Comparison of ENCODE assay signal across 12 mouse cellular contexts in genomic region chr15:91613981-91614665, GRCm38 (mm10). TPM values are rescaled to one million over a fixed set of nuclear protein-coding genes. Genes with fewer than 3 reads are reported as not detected.
A peak's percentile ranks its signal among the peaks of the same experiment; 100 is the strongest.
DNase-seq lines count a peak whose midpoint lies in the region; ATAC-seq and TF ChIP-seq lines count a peak whose summit lies in the region.
"Had no signal": no experiment of that assay in that cellular context is flagged by ENCODE, and none has a peak within 500 bp of the region (broad histone marks: within the 10 kb centered on the region; RNA-seq: fewer than 3 reads in every experiment).

No protein-coding gene starts in this region.

- H3K27me3 ChIP-seq in forebrain, embryonic 14.5 days (replicated peaks; ENCODE audit: control insufficient read depth, insufficient read depth, low read length) = no peaks in the 10 kb centered on the region
- H3K27me3 ChIP-seq in forebrain, embryonic 11.5 days (ENCODE audit: control insufficient read depth, insufficient read depth, low read length) = no peaks in the 10 kb centered on the region
- H3K27me3 ChIP-seq: embryonic facial prominence, embryonic 15.5 days; heart, embryonic 15.5 days; neural tube, embryonic 12.5 days had no signal

- DNase-seq in forebrain, embryonic 14.5 days (ENCODE audit: low spot score) = peak; percentile 40
- DNase-seq in forebrain, embryonic 11.5 days (ENCODE audit: low spot score) = no peak
- peak; percentile 42 to 45 for DNase-seq in layer of hippocampus, postnatal 25 days (ENCODE audit: extremely low spot score in 1 of 2, low spot score in 1 of 2)
- DNase-seq in embryo, embryonic 10 days (ENCODE audit: low spot score) = no peak
- no peak for DNase-seq in gastrocnemius, adult 2 months
- no peak for DNase-seq in heart, adult 18-20 months
- DNase-seq: adrenal gland, postnatal 36 days had no signal

- no peaks in the 10 kb centered on the region; the same call in 1 of the 2 replicates for H3K4me1 ChIP-seq in forebrain, embryonic 14.5 days (ENCODE audit: control insufficient read depth, insufficient read depth, low read length)
- no peaks in the 10 kb centered on the region for H3K4me1 ChIP-seq in forebrain, embryonic 11.5 days (replicated peaks; ENCODE audit: control insufficient read depth, insufficient read depth, low read length)
- H3K4me1 ChIP-seq in cortical plate, adult 2 months (ENCODE audit: control insufficient read depth, insufficient read depth, low read length) = peaks cover 7% of the 10 kb centered on the region
- 0 out of 2 replicates have a peak, but pooled peaks cover 3% of the 10 kb centered on the region for H3K4me1 ChIP-seq in olfactory bulb, adult 2 months (ENCODE audit: control insufficient read depth, insufficient read depth, low read length)
- H3K4me1 ChIP-seq: embryonic facial prominence, embryonic 15.5 days; heart, embryonic 15.5 days; neural tube, embryonic 12.5 days had no signal

- no peak overlapping the region for H3K4me2 ChIP-seq in forebrain, embryonic 14.5 days (ENCODE audit: low read length)
- no peak overlapping the region for H3K4me2 ChIP-seq in forebrain, embryonic 11.5 days (ENCODE audit: low read depth, low read length, severe bottlenecking)
- H3K4me2 ChIP-seq: embryonic facial prominence, embryonic 15.5 days; heart, embryonic 15.5 days; neural tube, embryonic 12.5 days had no signal

- 80% methylated on average over 11 of the region's 11 CpGs for WGBS in forebrain, embryonic 14.5 days
- 92% methylated on average over 11 of the region's 11 CpGs for WGBS in forebrain, embryonic 11.5 days
- 52% methylated on average over 11 of the region's 11 CpGs for WGBS in olfactory bulb, adult 2 months

- H3K27ac ChIP-seq in forebrain, embryonic 14.5 days (ENCODE audit: low read depth, low read length) = no peak overlapping the region
- no peak overlapping the region for H3K27ac ChIP-seq in forebrain, embryonic 11.5 days (ENCODE audit: low read depth, low read length)
- H3K27ac ChIP-seq in cortical plate, adult 2 months (ENCODE audit: insufficient read depth, low read length) = peak overlapping the region; percentile 98
- H3K27ac ChIP-seq in olfactory bulb, adult 2 months (ENCODE audit: insufficient read depth, low read depth, low read length) = peak overlapping the region; percentile 10; the same call in 1 of the 2 replicates
- H3K27ac ChIP-seq in gastrocnemius, adult 2 months = no peak overlapping the region
- H3K27ac ChIP-seq: embryonic facial prominence, embryonic 15.5 days; heart, embryonic 15.5 days; neural tube, embryonic 12.5 days had no signal

- peak; percentile 73 for TF ChIP-seq POLR2A in cortical plate, adult 2 months (IDR thresholded peaks at IDR 0.05; ENCODE audit: extremely low read depth, insufficient read depth, low read length)
- no peak for TF ChIP-seq POLR2A in olfactory bulb, adult 2 months (IDR thresholded peaks at IDR 0.05; ENCODE audit: insufficient read depth, low read depth, low read length)

- no peak for TF ChIP-seq CTCF in cortical plate, adult 2 months (IDR thresholded peaks at IDR 0.05; ENCODE audit: extremely low read depth, insufficient read depth, low read length)
- TF ChIP-seq CTCF in olfactory bulb, adult 2 months (IDR thresholded peaks at IDR 0.05; ENCODE audit: insufficient read depth, low read depth, low read length) = no peak
- TF ChIP-seq CTCF in gastrocnemius, adult 2 months (IDR thresholded peaks at IDR 0.05) = no peak

- H3K36me3 ChIP-seq in forebrain, embryonic 14.5 days (ENCODE audit: control insufficient read depth, insufficient read depth, low read length) = no peaks in the 10 kb centered on the region
- H3K36me3 ChIP-seq in forebrain, embryonic 11.5 days (ENCODE audit: control insufficient read depth, insufficient read depth, low read length) = no peaks in the 10 kb centered on the region
- H3K36me3 ChIP-seq: embryonic facial prominence, embryonic 15.5 days; heart, embryonic 15.5 days; neural tube, embryonic 12.5 days had no signal

- no peak overlapping the region for H3K4me3 ChIP-seq in forebrain, embryonic 14.5 days (ENCODE audit: low read depth, low read length)
- H3K4me3 ChIP-seq in forebrain, embryonic 11.5 days (ENCODE audit: low read depth, low read length) = no peak overlapping the region
- H3K4me3 ChIP-seq in cortical plate, adult 2 months (ENCODE audit: insufficient read depth, low read length) = no peak overlapping the region
- no peak overlapping the region for H3K4me3 ChIP-seq in olfactory bulb, adult 2 months (ENCODE audit: insufficient read depth, low read depth, low read length)
- H3K4me3 ChIP-seq in gastrocnemius, adult 2 months = no peak overlapping the region
- H3K4me3 ChIP-seq: embryonic facial prominence, embryonic 15.5 days; heart, embryonic 15.5 days; neural tube, embryonic 12.5 days had no signal

- H3K9me3 ChIP-seq in forebrain, embryonic 14.5 days (replicated peaks; ENCODE audit: control insufficient read depth, low read length) = no peaks in the 10 kb centered on the region
- H3K9me3 ChIP-seq in forebrain, embryonic 11.5 days (ENCODE audit: control insufficient read depth, low read length) = no peaks in the 10 kb centered on the region
- H3K9me3 ChIP-seq: embryonic facial prominence, embryonic 15.5 days; heart, embryonic 15.5 days; neural tube, embryonic 12.5 days had no signal

- ATAC-seq in forebrain, embryonic 14.5 days = no peak
- no peak for ATAC-seq in forebrain, embryonic 11.5 days (replicated peaks; ENCODE audit: low FRiP score)

- H3K9ac ChIP-seq in forebrain, embryonic 14.5 days (ENCODE audit: low read length) = no peak overlapping the region
- H3K9ac ChIP-seq in forebrain, embryonic 11.5 days (ENCODE audit: low read length) = no peak overlapping the region
- H3K9ac ChIP-seq: embryonic facial prominence, embryonic 15.5 days; heart, embryonic 15.5 days; neural tube, embryonic 12.5 days had no signal

- intact Hi-C loops in gastrocnemius, adult 2 months (cut with DNase I) = no loop called here

RNA-seq across cellular contexts. Expression of gene Slc2a13, which starts 41.1 kb away (rescaled TPM):
- 3.3 and 3.7 TPM in 2 replicates for polyA plus RNA-seq in forebrain, embryonic 14.5 days (2014; fragmentation: Nextera tagmentation; extraction: Ambion mirVana)
- polyA plus RNA-seq in forebrain, embryonic 11.5 days (2014; fragmentation: Nextera tagmentation; extraction: Ambion mirVana) = 2.0 and 2.3 TPM in 2 replicates
- 38.6 and 42.7 TPM in 2 replicates for polyA plus RNA-seq in cortical plate, adult 2 months (2012; rRNA removed)
- total RNA-seq in layer of hippocampus, postnatal 25 days (2021) = 10 to 100 TPM; 66.9 to 71.3 TPM
- not detected in 2 replicates for polyA plus RNA-seq in olfactory bulb, adult 2 months (2012; ENCODE audit: insufficient read depth, insufficient read length, low replicate concordance, missing spikeins)
- under 1 TPM; 0.61 to 0.70 TPM for total RNA-seq in gastrocnemius, adult 2 months (2021)
- total RNA-seq in heart, adult 18-20 months (2021) = 1 to 10 TPM in 1 of 2 experiments, under 1 TPM in 1; 0.79 to 1.0 TPM

RNA-seq across cellular contexts. Expression of gene Lrrk2, which starts 58.9 kb away (rescaled TPM):
- 1.6 and 2.4 TPM in 2 replicates for polyA plus RNA-seq in forebrain, embryonic 14.5 days (2014; fragmentation: Nextera tagmentation; extraction: Ambion mirVana)
- polyA plus RNA-seq in forebrain, embryonic 11.5 days (2014; fragmentation: Nextera tagmentation; extraction: Ambion mirVana) = 2.9 and 3.4 TPM in 2 replicates
- polyA plus RNA-seq in cortical plate, adult 2 months (2012; rRNA removed) = 20.3 and 21.5 TPM in 2 replicates
- 10 to 100 TPM; 15.0 to 18.0 TPM for total RNA-seq in layer of hippocampus, postnatal 25 days (2021)
- not detected in 2 replicates for polyA plus RNA-seq in olfactory bulb, adult 2 months (2012; ENCODE audit: insufficient read depth, insufficient read length, low replicate concordance, missing spikeins)
- 1 to 10 TPM; 4.5 to 6.6 TPM for total RNA-seq in gastrocnemius, adult 2 months (2021)
- 10 to 100 TPM; 10.3 to 11.3 TPM for total RNA-seq in heart, adult 18-20 months (2021)

Comparison
In these comparisons a context has a peak if more than half of its experiments do, and no peak if none do; other contexts are left out.
1. DNase-seq: peak in forebrain, embryonic 14.5 days (single experiment) and layer of hippocampus, postnatal 25 days (2 of 2); none in forebrain, embryonic 11.5 days (single experiment), embryo, embryonic 10 days (single experiment), gastrocnemius, adult 2 months (single experiment) and heart, adult 18-20 months (0 of 2).
2. H3K27ac ChIP-seq: peak in cortical plate, adult 2 months (single experiment) and olfactory bulb, adult 2 months (single experiment); none in forebrain, embryonic 14.5 days (single experiment), forebrain, embryonic 11.5 days (single experiment) and gastrocnemius, adult 2 months (single experiment).